Mouse (Mus musculus) liver, postnatal 0 days (tissue): ENCODE data around the gene Dnajb13.

Source experiments
- CTCF ChIP-seq: sonication (generic); IDR thresholded peaks from 2 replicates; pipeline ENCODE4 v1.5.1; 2016; ENCODE audit warnings: antibody characterized with exemption, low read depth
- EP300 ChIP-seq: IDR thresholded peaks from 2 replicates; pipeline ENCODE4 v1.6.1; 2016; ENCODE audit warnings: antibody characterized with exemption, low read depth, mild to moderate bottlenecking

DNA sequence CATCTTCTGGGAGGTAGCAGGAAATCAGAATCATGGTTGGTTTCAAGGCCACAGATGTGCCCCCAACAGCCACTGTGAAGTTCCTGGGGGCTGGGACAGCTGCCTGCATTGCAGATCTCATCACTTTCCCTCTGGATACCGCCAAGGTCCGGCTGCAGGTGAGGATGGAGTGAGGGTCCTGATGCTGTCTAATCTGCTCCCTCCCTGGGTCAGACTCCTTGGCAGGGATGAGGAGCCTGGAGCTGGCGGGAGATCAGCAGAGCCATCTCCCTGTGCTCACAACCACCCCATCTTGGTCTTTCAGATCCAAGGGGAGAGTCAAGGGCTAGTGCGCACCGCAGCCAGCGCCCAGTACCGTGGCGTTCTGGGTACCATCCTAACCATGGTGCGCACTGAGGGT, 18.0 kb downstream of the Dnajb13 start:
- TF ChIP-seq CTCF (no peak), EP300 (no peak)
